Mouse (Mus musculus) ovary, adult 18-20 months (tissue): Measurements from ENCODE around the gene Apc2.
"Not testable (repeated sequence)": the region's sequence is repeated elsewhere in the genome, so short reads cannot be mapped to it uniquely, and the experiment has no call there.

Experiments
- DNase-seq: peaks from one replicate; pipeline ENCODE4 v3.0.0; 2022; ENCODE audit warnings: low spot score, mixed read lengths

The Apc2 gene

GRCm38 (mm10) chr10:80343425-80343895 lies 47.7 kb downstream of the Apc2 start:
- DNase-seq: no peak

GRCm38 (mm10) chr10:80344131-80344661 lies 48.4 kb downstream of the Apc2 start:
- no peak for DNase-seq

- DNase-seq: no peak
Observed at GRCm38 (mm10) chr10:80345122-80345521, 49.3 kb downstream of the Apc2 start.

- DNase-seq: not testable (repeated sequence)
Observed at GRCm38 (mm10) chr10:80345929-80346328, 50.2 kb downstream of the Apc2 start.

GRCm38 (mm10) chr10:80347514-80347967 lies 51.8 kb downstream of the Apc2 start:
- DNase-seq: no peak

GRCm38 (mm10) chr10:80348244-80348781 lies 52.5 kb downstream of the Apc2 start, which contains the start of gene Adamtsl5:
TSS of gene Adamtsl5 (minus strand) at chr10:80348412.
- DNase-seq: no peak

GRCm38 (mm10) chr10:80348981-80349380 lies 53.2 kb downstream of the Apc2 start:
- no peak for DNase-seq

GRCm38 (mm10) chr10:80350292-80350691 lies 54.5 kb downstream of the Apc2 start:
- peak; percentile 51 for DNase-seq

- DNase-seq: no peak
Observed at GRCm38 (mm10) chr10:80351896-80352295, 56.1 kb downstream of the Apc2 start.

GRCm38 (mm10) chr10:80352727-80353126 lies 57.0 kb downstream of the Apc2 start:
- DNase-seq: no peak

GRCm38 (mm10) chr10:80355431-80355830 lies 59.7 kb downstream of the Apc2 start:
- no peak for DNase-seq

- no peak for DNase-seq
Observed at GRCm38 (mm10) chr10:80356001-80356682, 60.4 kb downstream of the Apc2 start, which contains the start of gene Plk5. TSS of gene Plk5 (plus strand) at chr10:80356459.

GRCm38 (mm10) chr10:80356737-80357136 lies 61.0 kb downstream of the Apc2 start:
- DNase-seq: no peak

GRCm38 (mm10) chr10:80357336-80357735 lies 61.6 kb downstream of the Apc2 start:
- DNase-seq: no peak

GRCm38 (mm10) chr10:80357994-80358639 lies 62.3 kb downstream of the Apc2 start:
- no peak for DNase-seq

GRCm38 (mm10) chr10:80363734-80364133 lies 68.0 kb downstream of the Apc2 start:
- DNase-seq: no peak

- DNase-seq: no peak
Observed at GRCm38 (mm10) chr10:80365736-80366135, 70.0 kb downstream of the Apc2 start.
